Mouse (Mus musculus) heart, embryonic 12.5 days (tissue): ENCODE data around the gene Wdr19. TPM values are rescaled to one million over a fixed set of nuclear protein-coding genes. Genes with fewer than 3 reads are reported as not detected.
"Not testable (repeated sequence)": the region's sequence is repeated elsewhere in the genome, so short reads cannot be mapped to it uniquely, and the experiment has no call there.

Experiments
- ATAC-seq: fragments of 200-750 bp; cut with Nextera tagmentation; 2 replicates; pipeline ENCODE4 v1.8.0; 2017; ENCODE audit warnings: moderate TSS enrichment, moderate library complexity; ENCODE audit not compliant: insufficient number of reproducible peaks, low FRiP score
- H3K27ac ChIP-seq: fragments of 300-500 bp; sonication (generic); 2 replicates; pipeline ENCODE4 v1.5.1; 2016; ENCODE audit warnings: mild to moderate bottlenecking, moderate library complexity; ENCODE audit not compliant: poor library complexity, severe bottlenecking
- H3K27me3 ChIP-seq: fragments of 300-500 bp; sonication (generic); replicated peaks from 2 replicates; pipeline ENCODE4 v1.6.1; 2016; ENCODE audit warnings: mild to moderate bottlenecking, moderate library complexity
- H3K36me3 ChIP-seq: fragments of 300-500 bp; sonication (generic); 2 replicates; pipeline ENCODE4 v1.6.1; 2016; ENCODE audit warnings: mild to moderate bottlenecking, moderate library complexity
- H3K4me1 ChIP-seq: fragments of 300-500 bp; sonication (generic); replicated peaks from 2 replicates; pipeline ENCODE4 v1.6.1; 2016; ENCODE audit warnings: mild to moderate bottlenecking
- H3K4me2 ChIP-seq: fragments of 300-500 bp; sonication (generic); 2 replicates; pipeline ENCODE4 v1.6.1; 2016; ENCODE audit warnings: mild to moderate bottlenecking, moderate library complexity
- H3K4me3 ChIP-seq: fragments of 300-500 bp; sonication (generic); 2 replicates; pipeline ENCODE4 v1.5.1; 2016; ENCODE audit warnings: mild to moderate bottlenecking
- H3K9ac ChIP-seq: fragments of 300-500 bp; sonication (generic); 2 replicates; pipeline ENCODE4 v1.6.1; 2016; ENCODE audit warnings: mild to moderate bottlenecking, moderate library complexity
- H3K9me3 ChIP-seq: fragments of 300-500 bp; sonication (generic); replicated peaks from 2 replicates; pipeline ENCODE4 v1.6.1; 2016; ENCODE audit warnings: mild to moderate bottlenecking, moderate library complexity
- WGBS: fragments of 180-500 bp; shearing (Covaris S2); methylation state at CpG from one replicate; pipeline ENCODE4 v1.1.7; 2016; 5-methylcytosine and 5-hydroxymethylcytosine counted together
- polyA plus RNA-seq: library from polyadenylated mRNA; unstranded; fragments of >200 nt; fragmentation: Nextera tagmentation; extraction: Ambion mirVana; gene quantifications from 2 replicates; pipeline ENCODE4 v1.2.1, GENCODE M21; 2016

Wdr19 gene
- polyA plus RNA-seq, 1 experiment from 2014 or later: 7.9 TPM

GRCm38 (mm10) chr5:65279133-65279651, 79.7 kb downstream of the Wdr19 start:
- Histone ChIP-seq H3K27ac (no peak overlapping the region), H3K4me2 (no peak overlapping the region), H3K9me3 (0 out of 2 replicates have a peak, but pooled peaks cover 1% of the 10 kb centered on the region), H3K27me3 (no peaks in the 10 kb centered on the region), H3K4me1 (no peaks in the 10 kb centered on the region), H3K9ac (no peak overlapping the region), H3K36me3 (peaks cover 59% of the 10 kb centered on the region), H3K4me3 (no peak overlapping the region)
- WGBS: 83% methylated on average over 6 of the region's 6 CpGs
- ATAC-seq: no peak

- ATAC-seq: no peak
- Histone ChIP-seq H3K36me3 (peaks cover 65% of the 10 kb centered on the region), H3K27ac (no peak overlapping the region), H3K4me1 (no peaks in the 10 kb centered on the region), H3K4me2 (no peak overlapping the region), H3K4me3 (no peak overlapping the region), H3K27me3 (no peaks in the 10 kb centered on the region), H3K9me3 (0 out of 2 replicates have a peak, but pooled peaks cover 3% of the 10 kb centered on the region), H3K9ac (no peak overlapping the region)
- WGBS: 96% methylated on average over 3 of the region's 3 CpGs
Observed at GRCm38 (mm10) chr5:65281216-65281615, 81.7 kb downstream of the Wdr19 start.

GRCm38 (mm10) chr5:65284171-65284570, 84.7 kb downstream of the Wdr19 start:
- no peak for ATAC-seq
- no peak overlapping the region for H3K4me3 ChIP-seq
- 0 out of 2 replicates have a peak, but pooled peaks cover 1% of the 10 kb centered on the region for H3K4me1 ChIP-seq
- H3K36me3 ChIP-seq: peaks cover 57% of the 10 kb centered on the region
- no peaks in the 10 kb centered on the region for H3K27me3 ChIP-seq
- H3K9me3 ChIP-seq: 0 out of 2 replicates have a peak, but pooled peaks cover 3% of the 10 kb centered on the region
- 93% methylated on average over 3 of the region's 3 CpGs for WGBS
- H3K27ac ChIP-seq: no peak overlapping the region
- H3K9ac ChIP-seq: no peak overlapping the region
- H3K4me2 ChIP-seq: no peak overlapping the region

GRCm38 (mm10) chr5:65287751-65288701, 88.5 kb downstream of the Wdr19 start:
- 73% methylated on average over 24 of the region's 24 CpGs for WGBS
- Histone ChIP-seq H3K4me2 (no peak overlapping the region), H3K4me1 (0 out of 2 replicates have a peak, but pooled peaks cover 3% of the 10 kb centered on the region), H3K27ac (no peak overlapping the region), H3K36me3 (peaks cover 72% of the 10 kb centered on the region), H3K27me3 (no peaks in the 10 kb centered on the region), H3K4me3 (no peak overlapping the region), H3K9ac (no peak overlapping the region), H3K9me3 (0 out of 2 replicates have a peak, but pooled peaks cover 3% of the 10 kb centered on the region)
- ATAC-seq: no peak

GRCm38 (mm10) chr5:65289009-65289408, 89.5 kb downstream of the Wdr19 start:
- not testable (repeated sequence) for H3K27me3 ChIP-seq, H3K9ac ChIP-seq, H3K4me3 ChIP-seq, ATAC-seq, H3K27ac ChIP-seq, H3K9me3 ChIP-seq, H3K4me2 ChIP-seq, H3K4me1 ChIP-seq
- 69% methylated on average over 8 of the region's 8 CpGs for WGBS
- H3K36me3 ChIP-seq: peaks cover 70% of the 10 kb centered on the region

- WGBS: 84% methylated on average over 6 of the region's 6 CpGs
- Histone ChIP-seq H3K27me3 (no peaks in the 10 kb centered on the region), H3K4me1 (0 out of 2 replicates have a peak, but pooled peaks cover 6% of the 10 kb centered on the region), H3K4me3 (no peak overlapping the region), H3K9ac (no peak overlapping the region), H3K27ac (no peak overlapping the region), H3K36me3 (peaks cover 57% of the 10 kb centered on the region), H3K9me3 (no peaks in the 10 kb centered on the region), H3K4me2 (no peak overlapping the region)
- ATAC-seq: no peak
Observed at GRCm38 (mm10) chr5:65293627-65294026, 94.1 kb downstream of the Wdr19 start.

GRCm38 (mm10) chr5:65294270-65294669, 94.8 kb downstream of the Wdr19 start:
- no peak for ATAC-seq
- Histone ChIP-seq H3K9me3 (no peaks in the 10 kb centered on the region), H3K4me1 (0 out of 2 replicates have a peak, but pooled peaks cover 4% of the 10 kb centered on the region), H3K36me3 (peaks cover 56% of the 10 kb centered on the region), H3K27ac (no peak overlapping the region), H3K9ac (no peak overlapping the region), H3K4me2 (no peak overlapping the region), H3K4me3 (no peak overlapping the region), H3K27me3 (no peaks in the 10 kb centered on the region)
- WGBS: 52% methylated on average over 2 of the region's 2 CpGs

GRCm38 (mm10) chr5:65298167-65298950, 98.9 kb downstream of the Wdr19 start:
- Histone ChIP-seq H3K4me2 (no peak overlapping the region), H3K27ac (no peak overlapping the region), H3K9me3 (no peaks in the 10 kb centered on the region), H3K4me1 (0 out of 2 replicates have a peak, but pooled peaks cover 2% of the 10 kb centered on the region), H3K4me3 (no peak overlapping the region), H3K27me3 (no peaks in the 10 kb centered on the region), H3K36me3 (peaks cover 56% of the 10 kb centered on the region), H3K9ac (no peak overlapping the region)
- peak; percentile 51; the same call in 1 of the 2 replicates for ATAC-seq
- 50% methylated on average over 7 of the region's 7 CpGs for WGBS

- WGBS: 86% methylated on average over 1 of the region's 1 CpGs
- not testable (repeated sequence) for H3K4me3 ChIP-seq, H3K4me2 ChIP-seq, ATAC-seq, H3K9ac ChIP-seq, H3K27me3 ChIP-seq, H3K27ac ChIP-seq, H3K4me1 ChIP-seq, H3K9me3 ChIP-seq
- H3K36me3 ChIP-seq: peaks cover 61% of the 10 kb centered on the region
Observed at GRCm38 (mm10) chr5:65299623-65300022, 100.1 kb downstream of the Wdr19 start.

GRCm38 (mm10) chr5:65300121-65300520, 100.6 kb downstream of the Wdr19 start:
- no peak for ATAC-seq
- WGBS: 89% methylated on average over 9 of the region's 9 CpGs
- no peak overlapping the region for H3K27ac ChIP-seq
- H3K27me3 ChIP-seq: no peaks in the 10 kb centered on the region
- H3K4me2 ChIP-seq: no peak overlapping the region
- H3K4me1 ChIP-seq: no peaks in the 10 kb centered on the region
- H3K4me3 ChIP-seq: no peak overlapping the region
- no peak overlapping the region for H3K9ac ChIP-seq
- peaks cover 60% of the 10 kb centered on the region for H3K36me3 ChIP-seq
- no peaks in the 10 kb centered on the region for H3K9me3 ChIP-seq

GRCm38 (mm10) chr5:65305516-65305915, 106.0 kb downstream of the Wdr19 start:
- Histone ChIP-seq H3K9ac (no peak overlapping the region), H3K36me3 (peaks cover 49% of the 10 kb centered on the region), H3K4me2 (no peak overlapping the region), H3K9me3 (no peaks in the 10 kb centered on the region), H3K27ac (no peak overlapping the region), H3K4me3 (no peak overlapping the region), H3K4me1 (no peaks in the 10 kb centered on the region), H3K27me3 (no peaks in the 10 kb centered on the region)
- ATAC-seq: no peak
- 79% methylated on average over 9 of the region's 9 CpGs for WGBS
